Mouse (Mus musculus) embryonic fibroblast, embryonic 13.5 days (primary cell): ENCODE data around the gene Lrba. TPM values are rescaled to one million over a fixed set of nuclear protein-coding genes. Genes with fewer than 3 reads are reported as not detected.

Source experiments
- H3K27ac ChIP-seq: 2 replicates; pipeline ENCODE4 v1.5.1; 2012; ENCODE audit warnings: low read length, control low read depth, inconsistent platforms; ENCODE audit not compliant: insufficient read depth
- H3K4me1 ChIP-seq: 2 replicates; pipeline ENCODE4 v1.6.1; 2011; ENCODE audit warnings: low read length; ENCODE audit not compliant: control insufficient read depth, insufficient read depth
- H3K4me3 ChIP-seq: 2 replicates; pipeline ENCODE4 v1.5.1; 2011; ENCODE audit warnings: mild to moderate bottlenecking, control low read depth, low read length; ENCODE audit not compliant: insufficient read depth
- CTCF ChIP-seq: IDR thresholded peaks from 2 replicates; pipeline ENCODE4 v1.5.1; 2011; ENCODE audit warnings: mild to moderate bottlenecking, control low read depth, low read length, moderate library complexity, borderline replicate concordance; ENCODE audit not compliant: insufficient read depth
- POLR2A ChIP-seq: IDR thresholded peaks from 2 replicates; pipeline ENCODE4 v1.6.1; 2011; ENCODE audit warnings: low read depth, mild to moderate bottlenecking, control low read depth, low read length, moderate library complexity
- polyA plus RNA-seq: library from polyadenylated mRNA; stranded (reverse); fragments of >200 nt; gene quantifications from 2 replicates; pipeline ENCODE4 v1.2.4, GENCODE M21; 2011; ENCODE audit warnings: low read depth; ENCODE audit not compliant: missing spikeins, insufficient read length

The Lrba gene
- polyA plus RNA-seq, 1 experiment: 17.8 TPM

- TF ChIP-seq CTCF (no peak), POLR2A (no peak)
- no peak overlapping the region for H3K27ac ChIP-seq
- no peak overlapping the region for H3K4me3 ChIP-seq
- no peaks in the 10 kb centered on the region for H3K4me1 ChIP-seq
Observed at GRCm38 (mm10) chr3:86253071-86253470, 28.6 kb downstream of the Lrba start.

DNA sequence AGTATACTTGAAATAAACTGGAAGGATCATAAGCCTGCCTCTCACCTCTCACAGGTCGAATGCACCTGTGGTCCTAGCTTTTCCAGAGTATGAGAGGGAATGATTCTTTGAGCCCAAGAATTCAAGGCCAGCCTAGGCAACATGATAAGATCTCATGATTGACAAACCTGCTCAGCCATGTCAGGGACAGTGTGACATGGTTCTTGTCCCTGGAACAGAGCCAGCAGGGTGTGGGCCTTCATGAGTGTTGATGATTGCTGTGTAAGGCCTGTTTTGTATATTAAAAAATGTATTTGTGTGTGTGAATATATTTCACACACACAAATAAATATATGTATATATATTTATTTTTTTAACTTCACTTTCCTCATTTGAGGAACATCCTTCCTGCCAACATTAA, 29.3 kb downstream of the Lrba start:
- Histone ChIP-seq H3K4me3 (no peak overlapping the region), H3K4me1 (no peaks in the 10 kb centered on the region), H3K27ac (no peak overlapping the region)
- TF ChIP-seq POLR2A: no peak
- no peak for TF ChIP-seq CTCF

DNA sequence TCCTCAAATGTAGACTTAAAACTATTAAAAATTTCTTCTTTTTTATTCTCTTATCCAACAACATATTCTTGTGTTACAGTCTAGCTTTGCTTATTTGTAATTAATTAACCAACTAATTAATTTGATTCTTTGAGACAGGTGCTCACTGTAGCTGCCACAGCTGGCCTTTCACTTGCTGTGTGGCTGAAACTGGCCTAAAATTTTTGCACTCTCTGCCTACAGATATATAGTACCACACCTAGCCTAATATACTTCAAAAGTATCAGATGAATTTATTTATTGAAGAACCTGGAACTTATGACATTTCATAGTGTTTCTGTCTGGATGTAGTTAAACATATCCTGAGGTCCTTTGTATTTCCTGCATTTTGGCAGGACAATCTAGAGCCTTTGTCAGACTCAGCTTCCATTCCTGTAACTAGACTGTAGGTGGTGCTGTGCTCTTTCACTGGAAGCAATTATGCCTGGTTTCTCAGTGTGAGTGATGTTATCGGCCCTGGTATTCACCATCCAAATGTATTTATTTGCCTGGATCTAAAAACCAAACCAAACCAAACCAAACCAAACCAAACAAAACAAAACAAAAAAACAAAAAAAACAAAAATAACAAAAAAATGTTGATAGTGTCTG, 43.7 kb downstream of the Lrba start:
- TF ChIP-seq POLR2A (no peak), CTCF (no peak)
- no peaks in the 10 kb centered on the region for H3K4me1 ChIP-seq
- no peak overlapping the region for H3K4me3 ChIP-seq
- H3K27ac ChIP-seq: no peak overlapping the region

DNA sequence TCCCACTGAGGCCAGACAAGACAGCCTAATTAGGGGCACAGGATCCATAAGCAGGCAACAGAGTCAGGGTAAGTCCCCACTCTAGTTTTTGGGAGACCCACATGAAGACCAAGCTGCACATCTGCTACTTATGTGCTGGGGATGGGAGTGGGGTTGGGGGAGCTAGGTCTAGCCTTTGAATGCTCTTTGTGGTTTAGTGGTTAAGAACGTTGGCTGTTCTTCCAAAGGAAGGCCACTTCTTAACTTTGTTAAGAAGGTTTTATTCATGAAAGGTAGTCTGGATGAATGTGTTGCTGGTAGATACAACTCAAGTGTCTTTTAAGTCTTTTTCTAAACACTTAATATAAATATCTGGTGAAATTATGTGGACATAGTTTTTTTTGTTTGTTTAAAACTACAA, 51.2 kb downstream of the Lrba start:
- Histone ChIP-seq H3K4me3 (no peak overlapping the region), H3K27ac (no peak overlapping the region), H3K4me1 (no peaks in the 10 kb centered on the region)
- TF ChIP-seq POLR2A: no peak
- TF ChIP-seq CTCF: no peak

GRCm38 (mm10) chr3:86291326-86291725, 66.8 kb downstream of the Lrba start:
- H3K4me1 ChIP-seq: no peaks in the 10 kb centered on the region
- TF ChIP-seq POLR2A (no peak), CTCF (no peak)
- H3K4me3 ChIP-seq: no peak overlapping the region
- no peak overlapping the region for H3K27ac ChIP-seq

GRCm38 (mm10) chr3:86294866-86295265, 70.4 kb downstream of the Lrba start:
- no peaks in the 10 kb centered on the region for H3K4me1 ChIP-seq
- H3K4me3 ChIP-seq: no peak overlapping the region
- TF ChIP-seq CTCF: no peak
- TF ChIP-seq POLR2A: no peak
- H3K27ac ChIP-seq: no peak overlapping the region

- TF ChIP-seq CTCF (no peak), POLR2A (no peak)
- no peak overlapping the region for H3K4me3 ChIP-seq
- no peak overlapping the region for H3K27ac ChIP-seq
- no peaks in the 10 kb centered on the region for H3K4me1 ChIP-seq
Observed at GRCm38 (mm10) chr3:86296214-86296613, 71.7 kb downstream of the Lrba start.

DNA sequence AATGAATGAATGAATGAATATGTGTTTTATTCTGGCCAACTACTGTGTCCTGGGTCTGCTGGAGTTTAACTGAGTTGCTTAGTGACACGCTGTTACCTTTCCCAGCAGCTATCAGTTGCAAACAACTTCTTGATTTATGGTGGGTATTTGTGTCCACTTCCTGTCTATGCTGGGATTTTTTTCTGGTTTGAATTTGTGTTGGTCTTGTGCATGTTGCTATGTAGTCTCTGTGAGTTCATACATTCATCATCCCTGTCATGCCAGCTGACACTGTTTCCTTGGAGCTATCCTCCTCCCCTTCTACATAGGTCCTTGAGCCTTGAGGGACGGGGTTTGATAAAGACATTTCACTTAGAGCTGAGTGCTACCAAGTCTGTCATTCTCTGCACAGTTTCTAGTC, 84.4 kb downstream of the Lrba start:
- no peak overlapping the region for H3K4me3 ChIP-seq
- no peak overlapping the region for H3K27ac ChIP-seq
- TF ChIP-seq CTCF: no peak
- no peak for TF ChIP-seq POLR2A
- no peaks in the 10 kb centered on the region; the same call in 1 of the 2 replicates for H3K4me1 ChIP-seq

GRCm38 (mm10) chr3:86310216-86310615, 85.7 kb downstream of the Lrba start:
- no peak overlapping the region for H3K27ac ChIP-seq
- no peak for TF ChIP-seq CTCF
- TF ChIP-seq POLR2A: no peak
- no peaks in the 10 kb centered on the region; the same call in 1 of the 2 replicates for H3K4me1 ChIP-seq
- H3K4me3 ChIP-seq: no peak overlapping the region

DNA sequence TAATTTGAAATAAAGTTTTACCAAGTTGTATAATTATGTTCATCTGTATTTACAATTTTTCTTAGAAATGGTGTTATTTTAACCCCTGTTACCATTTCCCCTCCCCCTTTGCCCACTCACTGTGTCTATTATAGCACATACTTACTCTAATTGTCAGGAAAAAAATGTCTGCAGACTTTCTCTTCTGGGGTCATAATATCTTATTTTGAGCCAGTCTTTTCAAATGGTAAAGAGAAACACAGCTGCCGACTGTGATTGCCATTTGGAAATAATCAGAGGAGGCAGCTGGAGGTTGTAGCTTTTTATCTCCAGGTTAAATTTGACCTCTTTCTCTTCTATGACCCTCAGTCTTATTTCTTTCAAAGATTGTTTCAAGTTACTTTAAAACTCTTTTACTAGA, 86.9 kb downstream of the Lrba start:
- TF ChIP-seq POLR2A (no peak), CTCF (no peak)
- H3K4me3 ChIP-seq: no peak overlapping the region
- H3K4me1 ChIP-seq: no peaks in the 10 kb centered on the region; the same call in 1 of the 2 replicates
- H3K27ac ChIP-seq: no peak overlapping the region

DNA sequence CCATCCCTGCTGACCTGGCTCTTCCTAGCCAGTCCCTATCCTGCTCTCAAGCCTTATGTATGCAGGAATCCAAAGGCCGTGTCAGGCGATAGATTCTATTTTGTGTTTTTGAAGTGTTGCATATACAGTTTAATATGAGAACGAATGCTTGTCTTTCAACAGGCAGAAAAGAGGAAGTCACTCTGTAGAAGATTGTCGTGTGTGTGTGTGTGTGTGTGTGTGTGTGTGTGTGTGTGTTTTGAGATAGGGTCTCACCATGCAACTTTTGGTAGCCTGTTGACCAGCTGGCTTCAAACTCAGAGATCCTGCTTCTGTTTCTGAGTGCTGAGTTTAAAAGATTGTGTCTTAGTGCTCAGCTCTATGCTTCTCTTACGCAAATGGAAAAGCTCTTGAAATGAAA, 93.2 kb downstream of the Lrba start:
- no peak for TF ChIP-seq POLR2A
- TF ChIP-seq CTCF: no peak
- no peak overlapping the region for H3K27ac ChIP-seq
- no peaks in the 10 kb centered on the region for H3K4me1 ChIP-seq
- no peak overlapping the region for H3K4me3 ChIP-seq
